8 mouse cellular contexts compared by ENCODE assay signal in the genomic region with DNA sequence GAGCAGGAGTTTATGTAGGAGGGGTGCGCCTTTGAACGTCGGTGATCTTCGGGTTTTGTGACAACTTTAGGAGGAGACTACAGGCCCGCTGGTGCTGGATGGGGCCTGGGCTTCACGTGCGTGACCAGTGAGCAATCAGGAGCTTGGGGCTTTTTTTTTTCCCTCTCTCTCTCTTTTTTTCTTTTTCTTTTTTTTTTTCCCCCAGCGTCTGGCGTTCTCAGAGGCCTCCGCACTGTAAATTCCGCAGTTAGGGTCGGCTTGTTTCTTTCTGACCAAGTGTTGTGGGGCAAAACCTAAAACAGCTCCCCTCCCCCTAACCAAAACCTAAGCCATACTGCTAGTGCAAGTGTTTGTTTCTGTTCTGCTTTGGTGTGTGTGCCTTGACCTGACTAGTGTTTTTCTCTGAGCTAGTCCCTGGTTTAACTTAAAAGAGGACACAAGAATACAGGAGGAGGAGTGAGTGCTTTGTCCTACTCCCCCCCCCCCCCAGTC. TPM values are rescaled to one million over a fixed set of nuclear protein-coding genes. Genes with fewer than 3 reads are reported as not detected.
DNase-seq lines count a peak whose midpoint lies in the region; ATAC-seq and TF ChIP-seq lines count a peak whose summit lies in the region.

No protein-coding gene starts in this region.

- no peak for TF ChIP-seq EP300 in lung, postnatal 0 days (IDR thresholded peaks at IDR 0.05)

- H3K9ac ChIP-seq in lung, postnatal 0 days (replicated peaks; ENCODE audit: low read depth): peak overlapping the region; percentile 56
- peak overlapping the region; percentile 85 for H3K9ac ChIP-seq in embryonic facial prominence, embryonic 11.5 days (replicated peaks; ENCODE audit: low read length)
- H3K9ac ChIP-seq in intestine, embryonic 14.5 days (ENCODE audit: low read length): peak overlapping the region; percentile 88
- H3K9ac ChIP-seq in neural tube, embryonic 14.5 days (replicated peaks; ENCODE audit: low read depth, low read length): peak overlapping the region; percentile 69

- no peak for TF ChIP-seq CTCF in lung, postnatal 0 days (IDR thresholded peaks at IDR 0.05)

- H3K27me3 ChIP-seq in lung, postnatal 0 days (replicated peaks; ENCODE audit: insufficient read depth, low read length): no peaks in the 10 kb centered on the region
- no peaks in the 10 kb centered on the region for H3K27me3 ChIP-seq in embryonic facial prominence, embryonic 11.5 days (ENCODE audit: control insufficient read depth, insufficient read depth, low read length)
- H3K27me3 ChIP-seq in intestine, embryonic 14.5 days (replicated peaks; ENCODE audit: control insufficient read depth, insufficient read depth, low read length): no peaks in the 10 kb centered on the region
- H3K27me3 ChIP-seq in neural tube, embryonic 14.5 days (ENCODE audit: control insufficient read depth, insufficient read depth, low read length): no peaks in the 10 kb centered on the region

- no peaks in the 10 kb centered on the region for H3K9me3 ChIP-seq in lung, postnatal 0 days (ENCODE audit: low read length)
- no peaks in the 10 kb centered on the region for H3K9me3 ChIP-seq in embryonic facial prominence, embryonic 11.5 days (replicated peaks; ENCODE audit: control insufficient read depth, low read length)
- no peaks in the 10 kb centered on the region for H3K9me3 ChIP-seq in intestine, embryonic 14.5 days (ENCODE audit: control insufficient read depth, low read length)
- no peaks in the 10 kb centered on the region for H3K9me3 ChIP-seq in neural tube, embryonic 14.5 days (ENCODE audit: control insufficient read depth, low read length)

- WGBS in lung, postnatal 0 days: 12% methylated on average over 12 of the region's 12 CpGs
- WGBS in embryonic facial prominence, embryonic 11.5 days: 34% methylated on average over 12 of the region's 12 CpGs
- WGBS in intestine, embryonic 14.5 days: 7% methylated on average over 12 of the region's 12 CpGs
- 23% methylated on average over 12 of the region's 12 CpGs for WGBS in neural tube, embryonic 14.5 days

- DNase-seq in lung, postnatal 0 days (ENCODE audit: low spot score): no peak
- no peak for DNase-seq in lung, postnatal 25 days (ENCODE audit: low spot score)
- no peak for DNase-seq in embryonic facial prominence, embryonic 11.5 days (ENCODE audit: low spot score)
- DNase-seq in intestine, embryonic 14.5 days (ENCODE audit: low spot score): no peak
- no peak for DNase-seq in left cerebral cortex, adult 11 months (ENCODE audit: low spot score)

- peak overlapping the region; percentile 53 for H3K4me2 ChIP-seq in lung, postnatal 0 days (replicated peaks; ENCODE audit: low read depth, low read length)
- H3K4me2 ChIP-seq in embryonic facial prominence, embryonic 11.5 days (ENCODE audit: low read depth, low read length): peak overlapping the region; percentile 39
- H3K4me2 ChIP-seq in intestine, embryonic 14.5 days (ENCODE audit: low read length): peak overlapping the region; percentile 58
- H3K4me2 ChIP-seq in neural tube, embryonic 14.5 days (ENCODE audit: low read depth, low read length): peak overlapping the region; percentile 45

- H3K36me3 ChIP-seq in lung, postnatal 0 days (ENCODE audit: insufficient read depth, low read length): no peaks in the 10 kb centered on the region
- H3K36me3 ChIP-seq in embryonic facial prominence, embryonic 11.5 days (replicated peaks; ENCODE audit: control insufficient read depth, insufficient read depth, low read depth, low read length): no peaks in the 10 kb centered on the region
- no peaks in the 10 kb centered on the region for H3K36me3 ChIP-seq in intestine, embryonic 14.5 days (ENCODE audit: control insufficient read depth, insufficient read depth, low read length)
- H3K36me3 ChIP-seq in neural tube, embryonic 14.5 days (ENCODE audit: control insufficient read depth, insufficient read depth, low read length): no peaks in the 10 kb centered on the region

- H3K4me3 ChIP-seq in lung, postnatal 0 days (ENCODE audit: low read depth, low read length): peak overlapping the region; percentile 65
- H3K4me3 ChIP-seq in embryonic facial prominence, embryonic 11.5 days (ENCODE audit: low read depth, low read length): peak overlapping the region; percentile 65
- peak overlapping the region; percentile 56 for H3K4me3 ChIP-seq in intestine, embryonic 14.5 days (ENCODE audit: low read depth, low read length)
- peak overlapping the region; percentile 56 for H3K4me3 ChIP-seq in neural tube, embryonic 14.5 days (ENCODE audit: low read depth, low read length)

- ATAC-seq in lung, postnatal 0 days: no peak
- no peak; the same call in 1 of the 2 replicates for ATAC-seq in embryonic facial prominence, embryonic 11.5 days (replicated peaks; ENCODE audit: insufficient number of reproducible peaks, low FRiP score, low TSS enrichment, low read depth)
- no peak for ATAC-seq in intestine, embryonic 14.5 days (replicated peaks; ENCODE audit: low FRiP score, low TSS enrichment, low read depth)
- ATAC-seq in neural tube, embryonic 14.5 days (ENCODE audit: low read depth): no peak
- no peak for ATAC-seq in cerebellum, adult (ENCODE audit: insufficient number of reproducible peaks, low FRiP score, low TSS enrichment)
- ATAC-seq in activated CD4-positive, CD25-positive, alpha-beta regulatory T cell, adult 4 months: no peak

- H3K27ac ChIP-seq in lung, postnatal 0 days (ENCODE audit: low read length): peak overlapping the region; percentile 94
- H3K27ac ChIP-seq in embryonic facial prominence, embryonic 11.5 days (replicated peaks; ENCODE audit: low read depth, low read length): peak overlapping the region; percentile 94
- H3K27ac ChIP-seq in intestine, embryonic 14.5 days (ENCODE audit: low read depth): peak overlapping the region; percentile 96
- peak overlapping the region; percentile 93; the same call in 1 of the 2 replicates for H3K27ac ChIP-seq in neural tube, embryonic 14.5 days (ENCODE audit: low read depth, low read length)

- no peaks in the 10 kb centered on the region for H3K4me1 ChIP-seq in lung, postnatal 0 days (ENCODE audit: insufficient read depth, low read depth, low read length)
- H3K4me1 ChIP-seq in embryonic facial prominence, embryonic 11.5 days (ENCODE audit: control insufficient read depth, insufficient read depth, low read length): no peaks in the 10 kb centered on the region
- no peaks in the 10 kb centered on the region; the same call in 1 of the 2 replicates for H3K4me1 ChIP-seq in intestine, embryonic 14.5 days (replicated peaks; ENCODE audit: control insufficient read depth, insufficient read depth, low read length)
- H3K4me1 ChIP-seq in neural tube, embryonic 14.5 days (ENCODE audit: control insufficient read depth, insufficient read depth, low read length): peaks cover 5% of the 10 kb centered on the region; the same call in 1 of the 2 replicates

RNA-seq across cellular contexts. Expression of gene Tbl1x, which starts 1.2 kb away (rescaled TPM):
- 37.9 and 45.2 TPM in 2 replicates for polyA plus RNA-seq in lung, postnatal 0 days (2015; fragmentation: Nextera tagmentation; extraction: Ambion mirVana)
- 95.8 and 98.8 TPM in 2 replicates for polyA plus RNA-seq in embryonic facial prominence, embryonic 11.5 days (2014; fragmentation: Nextera tagmentation; extraction: Ambion mirVana)
- 82.5 and 88.0 TPM in 2 replicates for polyA plus RNA-seq in intestine, embryonic 14.5 days (2014; fragmentation: Nextera tagmentation; extraction: Ambion mirVana)
- 48.9 and 52.8 TPM in 2 replicates for polyA plus RNA-seq in neural tube, embryonic 14.5 days (2014; fragmentation: Nextera tagmentation; extraction: Ambion mirVana)
- polyA plus RNA-seq in activated CD4-positive, CD25-positive, alpha-beta regulatory T cell, adult 4 months (2017; shearing (Covaris generic)): 10 to 100 TPM; 28.8 to 31.4 TPM
